23 mouse cellular contexts compared by ENCODE assay signal in the genomic region with DNA sequence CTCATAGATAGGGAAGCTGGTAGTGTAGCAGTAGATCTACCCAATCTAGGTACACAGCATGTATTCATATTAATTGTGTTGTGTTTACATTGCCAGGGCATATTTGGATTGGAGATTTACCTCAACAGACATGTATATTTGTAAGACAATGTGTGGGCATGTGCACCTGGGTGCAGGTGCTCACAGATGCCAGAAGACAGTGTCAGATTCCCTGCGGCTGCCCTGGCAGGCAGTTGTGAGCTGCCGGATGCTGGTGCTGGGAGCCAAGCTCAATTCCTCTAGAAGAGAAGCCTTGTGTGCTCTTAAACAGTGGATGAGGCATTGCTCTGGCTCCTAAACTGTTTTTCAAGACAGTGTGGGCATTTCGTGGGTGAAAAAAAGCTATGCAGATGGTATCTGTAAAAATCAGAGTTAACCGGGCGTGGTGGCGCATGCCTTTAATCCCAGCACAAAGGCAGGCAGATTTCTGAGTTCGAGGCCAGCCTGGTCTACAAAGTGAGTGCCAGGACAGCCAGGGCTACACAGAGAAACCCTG.
DNase-seq lines count a peak whose midpoint lies in the region; ATAC-seq lines count a peak whose summit lies in the region.
"Had no signal": no experiment of that assay in that cellular context is flagged by ENCODE, and none has a peak within 500 bp of the region (broad histone marks: within the 10 kb centered on the region; RNA-seq: fewer than 3 reads in every experiment).

No protein-coding gene starts in this region.

- DNase-seq in frontal cortex, postnatal 36 days (ENCODE audit: low spot score in 2 of 2) = peak; percentile 13 to 48
- no peak for DNase-seq in frontal cortex, postnatal 14 days (ENCODE audit: low spot score in 2 of 2)
- peak; percentile 17 to 18 for DNase-seq in right cerebral cortex, adult 2 months (ENCODE audit: low spot score in 2 of 2)
- no peak for DNase-seq in right cerebral cortex, postnatal 14 days
- peak; percentile 29 for DNase-seq in ZHBTc4 (ENCODE audit: low read depth, low spot score)
- DNase-seq in spleen, postnatal 10 days (ENCODE audit: low spot score in 2 of 2) = no peak
- DNase-seq: adrenal gland, postnatal 14 days; cerebellum, adult 11-12 months; cerebellum, adult 9-11 months; embryo, embryonic 11 days; heart, postnatal 10 days; kidney, postnatal 14 days; layer of hippocampus, postnatal 36 days; liver; lung, adult 2 months; lung, postnatal 10 days; midbrain, embryonic 14.5 days; thymus, adult 18-20 months; thymus, postnatal 25 days had no signal

- no peak for ATAC-seq in megakaryocyte progenitor cell, adult 5-6 weeks (replicated peaks; ENCODE audit: poor library complexity)
- ATAC-seq: forebrain, embryonic 16.5 days; intestine, postnatal 0 days; Patski had no signal

Comparison
In these comparisons a context has a peak if more than half of its experiments do, and no peak if none do; other contexts are left out.
1. DNase-seq: peak in frontal cortex, postnatal 36 days (2 of 2), right cerebral cortex, adult 2 months (2 of 2) and ZHBTc4 (single experiment); none in frontal cortex, postnatal 14 days (0 of 2), right cerebral cortex, postnatal 14 days (single experiment) and spleen, postnatal 10 days (0 of 2).